Mouse (Mus musculus) megakaryocyte, embryonic 14.5 days (primary cell): ENCODE data around the gene Chtop. TPM values are rescaled to one million over a fixed set of nuclear protein-coding genes. Genes with fewer than 3 reads are reported as not detected.

ENCODE experiments used
- H3K27me3 ChIP-seq: replicated peaks from 2 replicates; pipeline ENCODE3; 2012; ENCODE audit warnings: inconsistent platforms
- H3K36me3 ChIP-seq: replicated peaks from 2 replicates; pipeline ENCODE3; 2012; ENCODE audit warnings: low read length, inconsistent platforms, mixed read lengths
- H3K4me1 ChIP-seq: 2 replicates; pipeline ENCODE4 v1.6.1; 2012; ENCODE audit warnings: inconsistent platforms
- H3K4me3 ChIP-seq: replicated peaks from 2 replicates; pipeline ENCODE3; 2012; ENCODE audit warnings: moderate library complexity, mild to moderate bottlenecking, inconsistent platforms
- H3K9me3 ChIP-seq: 2 replicates; pipeline ENCODE4 v1.6.1; 2012; ENCODE audit warnings: inconsistent platforms
- FLI1 ChIP-seq: IDR thresholded peaks from 2 replicates; pipeline ENCODE4 v1.6.1; 2012; ENCODE audit warnings: low read length, inconsistent platforms, mixed read lengths
- GATA1 ChIP-seq: IDR thresholded peaks from 3 replicates; pipeline ENCODE4 v1.6.1; 2012; ENCODE audit warnings: mixed read lengths, low read length, inconsistent platforms, borderline replicate concordance
- polyA plus RNA-seq: library from polyadenylated mRNA; stranded (reverse); fragments of >175 nt; gene quantifications from 2 replicates; pipeline ENCODE4 v1.2.3, GENCODE M21; 2012; ENCODE audit warnings: low replicate concordance; ENCODE audit not compliant: insufficient read depth

Gene Chtop
- polyA plus RNA-seq, 1 experiment, result 68.8 TPM

GRCm38 (mm10) chr3:90466311-90466766 lies 43.0 kb downstream of the Chtop start:
- Histone ChIP-seq H3K4me1 (peaks cover 61% of the 10 kb centered on the region), H3K4me3 (peak overlapping the region; percentile 93), H3K27me3 (peaks cover 53% of the 10 kb centered on the region), H3K9me3 (no peaks in the 10 kb centered on the region), H3K36me3 (no peaks in the 10 kb centered on the region)
- TF ChIP-seq GATA1 (no peak), FLI1 (no peak)

- Histone ChIP-seq H3K9me3 (no peaks in the 10 kb centered on the region), H3K36me3 (no peaks in the 10 kb centered on the region), H3K4me3 (peak within 1 kb of the TSS; percentile 93), H3K4me1 (peaks cover 63% of the 10 kb centered on the region), H3K27me3 (peaks cover 58% of the 10 kb centered on the region)
- TF ChIP-seq GATA1 (no peak), FLI1 (no peak)
These were observed 43.5 kb downstream of the Chtop start, which contains the start of gene Npr1 for GRCm38 (mm10) chr3:90465686-90466310. Gene Npr1 (minus strand): TSS chr3:90465866.

DNA sequence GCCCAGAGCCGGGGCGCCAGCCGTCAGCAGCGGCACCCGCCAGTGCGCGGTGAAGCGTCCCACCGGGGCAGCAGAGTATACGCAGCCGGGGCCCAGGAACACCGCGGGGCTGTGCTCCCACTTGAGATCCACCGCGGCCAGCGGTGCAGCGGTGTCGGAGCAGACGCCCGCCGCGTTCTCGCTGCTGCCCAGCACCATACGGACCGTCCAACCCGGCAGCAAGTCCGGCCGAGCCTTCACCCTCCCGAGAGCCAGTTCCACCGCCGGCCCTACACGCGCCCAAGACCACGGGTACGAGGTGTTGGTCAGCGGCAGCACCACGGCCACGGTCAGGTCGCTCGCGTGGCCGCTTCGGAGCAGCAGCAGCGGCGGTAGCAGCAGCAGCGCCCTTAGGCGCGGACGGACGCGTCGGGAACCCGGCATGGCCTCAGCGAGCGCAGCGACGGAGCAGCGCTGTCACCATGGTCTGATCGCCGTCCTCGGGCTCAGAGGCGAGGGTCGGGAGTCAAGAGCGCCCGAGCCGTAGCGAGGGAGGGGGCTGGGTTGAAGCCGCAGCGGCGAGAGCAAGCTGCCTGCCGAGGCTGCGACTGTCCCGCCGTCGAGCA lies 44.1 kb downstream of the Chtop start:
- no peak for TF ChIP-seq FLI1
- no peak for TF ChIP-seq GATA1
- Histone ChIP-seq H3K4me1 (peaks cover 66% of the 10 kb centered on the region), H3K36me3 (no peaks in the 10 kb centered on the region), H3K9me3 (no peaks in the 10 kb centered on the region), H3K27me3 (peaks cover 64% of the 10 kb centered on the region), H3K4me3 (peak overlapping the region; percentile 93)

DNA sequence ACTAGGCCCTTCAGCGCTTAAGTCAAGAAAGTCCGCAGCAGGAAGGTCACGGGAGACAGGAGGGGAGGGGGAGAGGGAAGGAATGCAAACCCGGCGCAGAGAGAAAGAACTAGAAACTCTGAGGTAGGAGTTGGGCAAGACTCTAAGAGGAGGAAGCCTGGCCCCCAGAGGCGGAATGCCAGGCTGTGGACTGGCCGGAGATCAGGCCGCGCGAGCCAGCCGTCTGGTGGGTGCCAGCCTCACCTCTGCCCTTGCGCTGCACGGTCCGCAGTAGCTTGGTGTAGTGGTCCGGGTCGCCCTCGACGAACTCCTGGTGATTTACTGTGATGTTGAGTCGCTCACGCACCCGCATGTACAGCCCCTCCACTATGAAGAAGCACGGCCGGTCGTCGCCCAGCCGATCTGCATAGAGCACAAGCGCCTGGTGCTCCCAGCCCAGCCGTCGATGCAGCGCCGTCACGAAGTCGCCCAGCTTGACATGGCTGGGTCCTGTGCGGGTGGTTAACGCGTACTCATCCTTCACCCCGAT lies 44.7 kb downstream of the Chtop start:
- Histone ChIP-seq H3K27me3 (peaks cover 70% of the 10 kb centered on the region), H3K36me3 (no peaks in the 10 kb centered on the region), H3K9me3 (no peaks in the 10 kb centered on the region), H3K4me3 (peak overlapping the region; percentile 93), H3K4me1 (peaks cover 70% of the 10 kb centered on the region)
- TF ChIP-seq GATA1 (no peak), FLI1 (no peak)

DNA sequence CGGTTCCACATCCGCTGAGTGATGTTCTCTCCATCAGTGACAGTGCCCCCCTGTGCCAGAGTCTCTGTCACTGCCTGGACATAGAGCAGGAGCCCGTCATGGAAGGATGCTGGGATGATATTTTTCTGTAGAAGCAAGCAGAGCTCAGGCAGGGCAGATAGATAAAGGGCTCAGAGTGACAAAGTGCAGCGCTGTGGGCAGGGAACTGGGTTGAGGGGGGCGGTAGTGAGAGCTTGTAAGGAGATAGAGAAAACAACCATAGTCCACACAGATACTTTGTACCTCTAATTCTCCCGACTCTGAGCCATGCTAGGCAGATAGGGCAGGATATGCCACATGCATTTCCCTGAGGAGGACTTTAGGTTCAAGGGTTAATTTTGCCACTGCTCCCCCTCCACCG lies 46.7 kb downstream of the Chtop start:
- H3K27me3 ChIP-seq, result peaks cover 87% of the 10 kb centered on the region
- H3K4me3 ChIP-seq, result no peak overlapping the region
- no peaks in the 10 kb centered on the region for H3K9me3 ChIP-seq
- peaks cover 58% of the 10 kb centered on the region for H3K4me1 ChIP-seq
- TF ChIP-seq GATA1, result no peak
- TF ChIP-seq FLI1, result no peak
- H3K36me3 ChIP-seq, result no peaks in the 10 kb centered on the region

- no peak for TF ChIP-seq GATA1
- TF ChIP-seq FLI1, result no peak
- no peaks in the 10 kb centered on the region for H3K9me3 ChIP-seq
- H3K4me3 ChIP-seq, result no peak overlapping the region
- peaks cover 57% of the 10 kb centered on the region for H3K4me1 ChIP-seq
- H3K27me3 ChIP-seq, result peaks cover 91% of the 10 kb centered on the region
- H3K36me3 ChIP-seq, result no peaks in the 10 kb centered on the region
These were observed 47.4 kb downstream of the Chtop start for GRCm38 (mm10) chr3:90461935-90462334.

DNA sequence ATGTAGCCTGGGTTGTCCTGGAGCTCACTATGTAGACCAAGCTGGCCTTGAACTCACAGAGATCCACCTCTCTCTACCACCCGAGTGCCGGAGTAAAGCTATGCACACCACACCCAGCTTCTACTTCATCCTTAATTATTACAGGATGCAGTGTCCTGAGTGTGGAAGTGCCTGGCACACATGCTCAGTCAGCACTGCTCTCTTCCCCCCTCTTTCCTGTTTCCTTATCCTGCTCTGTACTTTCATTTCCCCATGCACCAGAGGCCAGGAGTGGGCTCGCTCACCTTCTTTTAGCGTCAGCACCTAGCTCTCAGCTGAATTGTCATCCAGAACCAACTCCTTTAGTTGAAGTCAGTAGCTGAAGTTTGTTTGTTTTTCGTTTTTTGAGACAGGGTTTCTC lies 49.0 kb downstream of the Chtop start:
- H3K4me1 ChIP-seq, result peaks cover 57% of the 10 kb centered on the region
- H3K4me3 ChIP-seq, result no peak overlapping the region
- peaks cover 96% of the 10 kb centered on the region for H3K27me3 ChIP-seq
- no peaks in the 10 kb centered on the region for H3K9me3 ChIP-seq
- TF ChIP-seq FLI1 (no peak), GATA1 (no peak)
- no peaks in the 10 kb centered on the region for H3K36me3 ChIP-seq

DNA sequence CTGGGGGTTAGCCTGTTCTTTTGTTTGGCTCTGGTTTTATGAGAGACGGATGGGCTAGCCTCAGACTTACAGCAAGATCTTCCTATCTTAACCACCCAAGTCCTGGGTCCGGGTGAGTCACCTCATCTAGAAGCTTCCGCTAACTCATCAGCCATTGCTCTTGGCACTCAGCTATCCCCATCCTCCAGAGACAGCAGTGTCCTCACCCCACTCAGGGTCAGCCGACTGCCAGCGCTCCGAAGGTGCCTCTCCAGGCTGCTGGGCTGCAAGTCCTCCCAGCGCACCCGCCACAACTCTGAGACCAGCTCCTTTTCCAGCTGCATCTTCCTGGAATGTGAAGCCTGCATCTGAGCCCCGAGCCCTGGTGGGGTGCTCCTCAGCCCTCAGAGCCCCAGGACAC lies 49.6 kb downstream of the Chtop start:
- Histone ChIP-seq H3K4me1 (peaks cover 51% of the 10 kb centered on the region), H3K9me3 (no peaks in the 10 kb centered on the region), H3K4me3 (no peak overlapping the region), H3K27me3 (peaks cover 95% of the 10 kb centered on the region), H3K36me3 (no peaks in the 10 kb centered on the region)
- TF ChIP-seq FLI1 (no peak), GATA1 (no peak)

DNA sequence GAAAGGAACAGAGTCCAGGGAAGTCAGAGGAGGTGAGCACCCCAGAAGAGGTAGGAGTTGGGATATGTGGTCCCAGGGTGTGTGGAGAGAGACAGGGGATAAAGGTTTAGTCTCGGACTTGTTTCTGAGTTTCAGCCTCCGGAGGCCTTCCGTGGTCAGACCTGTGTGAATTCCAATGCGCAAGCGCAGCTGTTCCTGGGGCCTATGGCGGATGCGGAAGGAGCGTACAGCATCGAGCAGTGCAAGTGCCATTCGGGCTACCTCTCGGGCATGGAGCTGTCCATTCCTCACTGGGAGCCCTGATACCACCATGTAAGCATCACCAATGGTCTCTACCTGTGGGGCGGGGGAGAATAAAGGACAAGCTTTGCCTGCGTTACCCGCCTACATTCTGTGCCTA lies 54.4 kb downstream of the Chtop start:
- no peak for TF ChIP-seq FLI1
- H3K36me3 ChIP-seq, result no peaks in the 10 kb centered on the region
- H3K27me3 ChIP-seq, result peaks cover 54% of the 10 kb centered on the region
- no peak overlapping the region for H3K4me3 ChIP-seq
- peaks cover 48% of the 10 kb centered on the region for H3K4me1 ChIP-seq
- no peaks in the 10 kb centered on the region for H3K9me3 ChIP-seq

DNA sequence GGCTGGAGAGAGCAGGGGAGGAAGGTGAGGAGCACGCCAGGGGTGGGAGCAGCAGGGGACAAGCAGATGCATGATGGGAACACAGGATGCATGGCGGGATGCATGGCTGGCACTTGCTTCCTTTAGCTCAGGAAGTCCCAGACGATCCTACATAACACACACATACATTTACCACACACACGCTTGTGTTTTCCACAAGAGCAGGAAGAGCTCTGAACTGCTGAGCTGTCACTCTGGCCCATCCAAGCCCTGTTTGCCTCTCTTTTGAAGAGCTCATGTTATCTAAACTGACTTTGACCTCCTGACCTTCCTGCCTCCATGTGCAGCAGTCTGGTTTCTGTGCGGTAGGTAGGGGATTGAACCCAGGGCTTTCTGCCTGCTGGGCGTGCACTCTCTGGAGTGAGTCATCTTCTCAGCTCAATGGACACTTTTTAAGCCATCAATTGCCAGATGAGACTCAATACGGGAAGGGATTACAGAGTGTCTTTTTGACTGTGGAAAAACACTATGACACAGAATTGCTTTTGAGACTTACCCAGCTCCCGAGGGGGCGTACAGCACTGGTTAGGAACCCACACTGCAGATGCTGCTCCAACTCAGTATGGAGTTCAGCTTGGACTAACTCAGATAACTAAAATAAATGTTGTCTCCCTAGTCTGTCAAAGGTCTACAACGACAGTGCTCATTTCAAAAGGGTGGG lies 57.8 kb downstream of the Chtop start:
- no peaks in the 10 kb centered on the region for H3K9me3 ChIP-seq
- H3K4me3 ChIP-seq, result peak overlapping the region; percentile 84
- H3K27me3 ChIP-seq, result peaks cover 23% of the 10 kb centered on the region
- H3K4me1 ChIP-seq, result peaks cover 42% of the 10 kb centered on the region
- TF ChIP-seq FLI1 (no peak), GATA1 (no peak)
- no peaks in the 10 kb centered on the region for H3K36me3 ChIP-seq
